ENCODE assay signal across 13 mouse cellular contexts in the genomic region with DNA sequence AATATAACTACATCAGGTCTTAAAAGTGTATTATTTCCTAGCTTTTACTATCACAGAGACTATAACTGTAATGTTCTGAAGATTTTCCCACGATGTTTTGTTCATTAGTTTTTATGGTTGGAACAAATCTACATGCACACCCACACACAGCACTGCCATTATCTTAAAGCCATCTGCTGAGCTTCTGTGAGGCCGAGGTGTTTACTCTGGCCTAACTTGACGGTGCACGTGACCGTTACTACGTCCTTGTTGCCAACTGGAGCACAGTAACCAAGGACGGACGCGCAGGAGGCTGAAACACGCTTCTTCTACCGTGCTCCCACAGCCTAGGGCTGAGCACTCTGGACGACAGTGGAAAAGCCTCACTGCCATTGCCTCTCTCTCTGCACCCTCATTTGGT. TPM values are rescaled to one million over a fixed set of nuclear protein-coding genes. Genes with fewer than 3 reads are reported as not detected.
DNase-seq lines count a peak whose midpoint lies in the region; ATAC-seq lines count a peak whose summit lies in the region.
"Had no signal": no experiment of that assay in that cellular context is flagged by ENCODE, and none has a peak within 500 bp of the region (broad histone marks: within the 10 kb centered on the region; RNA-seq: fewer than 3 reads in every experiment).

No protein-coding gene starts in this region.

- peak; percentile 37 for ATAC-seq in inflammation-experienced regulatory T-cells, adult 6 months
- ATAC-seq: hindbrain, embryonic 16.5 days had no signal

- intact Hi-C loops in left cerebral cortex, postnatal 36 days (cut with DNase I) = no loop called here
- intact Hi-C loops in heart, postnatal 14 days (cut with DNase I) = no loop called here

- peak; percentile 57 for DNase-seq in layer of hippocampus, adult 11-12 months (ENCODE audit: low spot score)
- no peak for DNase-seq in layer of hippocampus, postnatal 10 days (ENCODE audit: low spot score in 2 of 2)
- peak; percentile 45 for DNase-seq in R1 (ENCODE audit: low read depth, low spot score)
- peak; percentile 29 to 38 for DNase-seq in left cerebral cortex, postnatal 36 days (ENCODE audit: low spot score in 2 of 2)
- DNase-seq in heart, postnatal 14 days = no peak
- no peak for DNase-seq in kidney, postnatal 14 days
- no peak for DNase-seq in spleen, adult 18-20 months
- DNase-seq: adrenal gland, adult 8-10 months; cerebellum, adult 2 months; kidney, adult 9 months; lung, adult 2 months had no signal

RNA-seq across cellular contexts. Expression of a gene that starts 28.1 kb away (rescaled TPM):
- 1 to 10 TPM; 6.7 to 6.8 TPM for total RNA-seq in layer of hippocampus, postnatal 10 days (2021)
- polyA plus RNA-seq in inflammation-experienced regulatory T-cells, adult 6 months (2017; shearing (Covaris generic)) = 10 to 100 TPM; 26.4 to 54.2 (median 46.2) TPM
- total RNA-seq in left cerebral cortex, postnatal 36 days (2021) = 10 to 100 TPM; 11.2 to 12.6 TPM
- 1 to 10 TPM; 6.9 to 8.3 TPM for total RNA-seq in heart, postnatal 14 days (2021)

RNA-seq across cellular contexts. Expression of a gene that starts 33.0 kb away (rescaled TPM):
- 10 to 100 TPM; 46.2 to 47.2 TPM for total RNA-seq in layer of hippocampus, postnatal 10 days (2021)
- 100 to 1,000 TPM in 2 of 3 experiments, 10 to 100 TPM in 1; 75.8 to 116 (median 104) TPM for polyA plus RNA-seq in inflammation-experienced regulatory T-cells, adult 6 months (2017; shearing (Covaris generic))
- total RNA-seq in left cerebral cortex, postnatal 36 days (2021) = 10 to 100 TPM; 41.6 to 62.7 TPM
- total RNA-seq in heart, postnatal 14 days (2021) = 10 to 100 TPM; 17.2 to 17.3 TPM

Comparison
In these comparisons a context has a peak if more than half of its experiments do, and no peak if none do; other contexts are left out.
1. DNase-seq: peak in layer of hippocampus, adult 11-12 months (single experiment), R1 (single experiment) and left cerebral cortex, postnatal 36 days (2 of 2); none in layer of hippocampus, postnatal 10 days (0 of 2), heart, postnatal 14 days (0 of 2), kidney, postnatal 14 days (single experiment) and spleen, adult 18-20 months (0 of 2).